Mouse (Mus musculus): ENCODE measurements at regions not wholly inside any gene's neighbourhood (a gene's known extent, or its start where the extent isn't known, plus 50 kb on each side); places are given as distances from the start of the nearest gene placed in this dataset.

DNA sequence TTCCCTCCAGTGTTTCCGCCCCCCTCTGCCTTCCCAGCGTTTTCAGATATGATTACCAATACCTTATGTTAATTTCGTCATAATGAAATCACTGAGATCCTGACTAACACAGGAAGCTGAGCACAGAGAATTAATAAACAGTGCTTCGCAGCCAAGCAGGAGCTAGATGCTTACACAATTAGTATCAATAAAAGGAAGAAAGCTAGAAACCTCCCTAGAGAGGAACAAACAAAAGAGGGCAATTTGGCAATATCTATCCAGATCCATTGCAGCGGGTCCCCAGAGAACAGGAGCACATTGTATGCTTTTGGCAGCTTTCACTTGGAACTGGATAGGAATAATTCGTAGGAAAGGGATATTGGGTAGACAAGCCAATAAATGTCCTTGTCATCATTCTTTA lies 159.1 kb upstream of the Kbtbd8 start:
- in situ Hi-C loops (cut with MboI) = no loop called here

DNA sequence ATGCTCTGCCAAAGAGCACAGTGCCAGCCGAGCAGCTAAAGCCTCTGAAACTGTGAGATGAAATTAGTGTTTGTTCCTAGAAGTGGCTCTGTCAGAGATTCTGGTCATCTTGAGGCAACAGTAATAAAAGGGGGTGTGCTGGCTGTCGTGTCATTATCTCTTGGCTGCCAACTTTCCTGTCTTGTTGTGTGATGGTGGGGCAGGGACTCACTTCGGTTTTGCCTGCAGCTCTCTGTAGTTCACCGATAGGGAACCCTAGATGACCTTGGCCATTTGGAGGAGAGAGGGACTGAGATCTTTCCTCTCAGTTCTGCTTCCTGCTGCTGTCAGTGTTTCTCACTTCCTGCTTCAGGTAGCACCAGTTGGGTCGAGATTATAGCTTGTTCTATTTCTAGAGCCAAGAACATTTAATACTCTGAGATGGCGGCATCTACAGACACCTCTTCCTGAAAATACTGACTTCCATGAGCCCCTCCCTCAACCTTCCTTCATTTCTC lies 159.8 kb upstream of the Kbtbd8 start:
- in situ Hi-C loops (cut with MboI) = no loop called here

DNA sequence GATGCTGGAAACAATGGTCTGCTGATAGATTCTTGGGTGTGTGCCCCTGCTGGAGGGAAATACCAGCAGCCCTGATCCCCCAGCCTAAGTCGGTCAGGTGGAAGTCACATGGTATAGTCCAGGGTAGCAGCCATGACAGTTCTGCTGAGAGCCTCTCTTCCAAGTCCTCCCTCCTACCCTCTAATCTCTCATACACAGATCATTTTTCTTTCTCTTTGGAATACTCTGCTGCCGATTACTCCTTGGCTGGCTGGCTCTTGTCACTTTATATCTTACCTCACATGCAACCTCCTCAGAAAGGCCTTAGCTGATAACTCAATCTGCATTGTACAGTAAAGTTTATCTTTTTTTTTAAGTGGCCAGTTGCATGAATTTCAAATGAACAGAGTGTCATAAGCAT lies 162.5 kb upstream of the Kbtbd8 start:
- in situ Hi-C loops (cut with MboI) = no loop called here

DNA sequence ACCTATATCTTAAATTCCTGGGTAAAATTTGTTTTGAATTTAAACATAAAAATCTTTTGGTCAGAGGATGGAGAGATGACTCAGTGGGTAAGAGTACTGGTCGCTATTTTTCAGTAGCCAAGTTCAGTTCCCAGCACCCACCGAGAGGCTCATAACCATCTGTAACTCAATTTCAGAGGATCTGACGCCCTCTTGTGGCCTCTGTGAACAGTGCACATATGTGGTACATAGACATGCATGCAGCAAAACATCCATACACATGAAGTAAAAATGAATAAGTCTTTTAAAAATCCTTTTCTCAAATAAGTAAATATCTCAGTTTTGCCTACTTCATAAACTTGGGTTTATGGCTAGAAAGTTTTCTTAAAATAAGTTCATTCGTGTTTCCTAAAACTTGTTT lies 163.4 kb upstream of the Kbtbd8 start:
- in situ Hi-C loops (cut with MboI) = no loop called here

DNA sequence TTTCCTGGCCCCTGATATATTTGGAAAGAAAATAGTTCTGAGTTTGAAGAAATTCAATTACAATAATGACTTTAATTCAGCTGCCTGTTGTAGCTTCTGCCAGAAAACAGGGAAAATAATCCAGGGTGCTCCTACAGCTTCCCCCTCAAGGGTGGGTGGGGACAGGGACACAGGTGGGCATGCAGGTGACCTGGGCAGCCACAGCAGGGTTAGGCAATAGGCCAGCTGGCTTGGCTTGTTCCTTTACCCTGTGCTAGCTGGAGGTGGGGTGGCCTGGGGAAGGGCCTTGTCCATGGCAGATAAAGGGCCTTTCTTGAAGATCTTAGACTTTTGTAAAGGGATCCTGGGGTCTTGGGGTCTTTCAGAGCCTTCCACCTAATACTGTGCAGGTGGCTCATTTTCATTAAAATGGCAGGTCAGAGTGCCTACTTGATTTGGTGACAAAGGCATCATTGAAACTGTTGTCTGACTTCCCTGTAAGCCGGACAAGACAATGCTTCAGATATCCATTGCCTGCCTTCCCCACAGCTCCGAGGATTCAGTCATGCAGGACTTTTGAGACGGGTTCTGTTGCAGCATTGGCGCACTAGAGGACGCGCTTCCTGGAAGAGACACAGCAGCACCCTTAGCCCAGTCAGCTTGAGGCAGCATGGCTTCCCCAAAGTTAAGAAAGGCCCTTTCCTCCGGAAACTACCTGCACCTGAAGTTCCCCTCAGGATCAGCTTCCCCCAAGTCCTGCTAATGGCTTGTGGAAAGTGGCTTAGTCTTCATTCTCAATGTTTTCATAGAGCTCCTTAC lies 164.9 kb upstream of the Kbtbd8 start:
- in situ Hi-C loops (cut with MboI) = no loop called here

DNA sequence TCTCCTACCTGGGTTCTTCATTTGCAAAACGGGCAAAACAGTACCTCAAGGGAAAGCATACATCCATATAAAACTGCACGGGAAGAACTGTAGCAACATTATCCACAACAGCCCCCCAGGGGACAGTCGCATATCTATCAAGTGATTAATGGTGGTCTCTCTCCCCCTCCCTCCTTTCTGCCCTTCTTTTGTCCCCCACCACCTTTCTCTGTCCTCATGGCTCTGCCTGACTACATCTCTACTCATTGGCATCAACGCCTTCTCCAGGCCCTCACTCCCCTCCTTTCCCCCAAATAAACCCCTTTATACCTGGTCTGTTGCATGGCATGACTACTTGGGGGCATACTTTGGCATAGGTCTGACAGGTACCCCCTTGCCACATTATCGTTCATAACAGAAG lies 166.1 kb upstream of the Kbtbd8 start:
- in situ Hi-C loops (cut with MboI) = no loop called here

DNA sequence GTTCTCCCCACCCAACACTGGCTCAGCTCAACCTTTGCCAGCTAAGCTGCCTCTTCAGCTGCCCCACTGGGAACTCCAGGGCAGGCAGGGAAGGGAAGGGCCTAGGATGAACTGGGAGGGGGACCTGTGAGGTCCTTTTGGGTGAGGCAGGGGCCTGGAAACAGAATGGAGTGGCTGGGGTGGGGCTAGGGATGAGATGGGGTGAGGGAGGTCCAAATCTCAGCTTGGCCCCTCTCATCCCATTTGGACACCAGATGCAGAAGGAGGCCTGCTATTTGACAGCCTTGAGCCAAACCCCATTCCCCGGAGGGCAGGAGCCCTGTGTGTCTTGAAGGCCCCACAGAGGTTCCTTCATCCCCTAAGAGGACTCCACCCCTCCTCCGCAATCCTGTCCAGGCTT lies 166.7 kb upstream of the Kbtbd8 start:
- in situ Hi-C loops (cut with MboI) = no loop called here

DNA sequence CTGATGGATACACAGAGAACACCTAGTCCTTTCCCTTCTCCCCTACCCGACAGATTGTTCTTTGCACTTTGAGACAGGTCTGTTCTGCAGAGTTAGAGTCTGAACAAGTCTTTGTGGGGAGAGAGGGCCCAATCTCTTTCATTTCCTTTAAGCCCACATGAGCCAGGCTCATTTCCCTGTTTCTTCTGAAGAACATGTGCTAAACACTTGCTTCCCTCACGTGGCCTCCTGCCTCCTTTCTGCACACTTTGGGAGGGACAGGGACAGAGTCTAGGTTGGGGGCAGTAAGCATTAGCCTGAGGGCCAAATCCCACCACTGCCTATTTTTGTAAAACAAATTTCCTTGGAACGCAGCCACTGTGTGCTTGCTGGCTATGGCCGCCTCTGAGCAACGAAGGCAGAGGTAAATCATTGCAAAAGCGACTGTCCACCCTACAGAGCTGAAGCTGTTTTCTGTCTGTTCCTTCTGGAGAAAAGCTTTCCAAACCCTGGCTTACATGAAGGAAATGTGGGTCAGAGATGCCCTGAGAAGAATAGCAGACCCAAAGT lies 170.6 kb upstream of the Kbtbd8 start:
- in situ Hi-C loops (cut with MboI) = no loop called here

DNA sequence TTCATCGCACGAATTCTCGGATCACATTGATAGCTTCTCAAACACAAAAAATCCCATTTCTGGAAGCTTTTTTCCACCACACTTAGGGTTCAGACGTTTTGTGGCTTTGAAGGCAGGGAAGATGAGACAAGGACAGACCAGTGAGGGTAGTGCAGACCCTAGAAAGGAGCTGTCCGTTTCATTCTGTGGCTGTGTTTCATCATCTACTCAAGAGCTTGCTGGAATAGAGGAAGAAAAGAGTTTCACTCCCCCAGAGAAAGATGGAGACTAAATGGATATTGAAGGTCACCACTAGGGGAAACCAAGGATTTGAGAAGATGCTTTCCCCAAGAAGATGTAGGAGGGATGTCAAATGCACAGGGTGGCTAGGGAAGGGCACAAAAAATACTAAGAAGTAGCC lies 171.3 kb upstream of the Kbtbd8 start:
- in situ Hi-C loops (cut with MboI) = no loop called here

DNA sequence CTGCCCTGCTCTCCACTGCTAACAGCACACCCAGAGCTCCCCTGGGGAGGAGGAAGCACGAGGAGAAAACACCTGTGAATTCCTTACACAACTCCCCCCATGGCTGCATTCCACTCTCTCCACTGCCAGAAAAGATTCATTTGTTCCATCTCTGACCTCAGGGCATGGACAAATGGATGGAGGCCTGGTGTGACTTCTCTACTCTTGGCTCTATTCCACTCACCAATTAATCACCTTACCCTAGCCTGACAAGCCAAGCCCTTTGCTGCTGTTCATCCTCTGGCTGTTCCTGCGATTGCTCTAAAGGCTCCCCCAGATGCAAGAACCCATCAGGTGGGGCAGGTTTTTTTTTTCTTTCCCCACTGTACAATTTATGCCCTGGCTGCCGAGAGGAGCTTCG lies 172.8 kb upstream of the Kbtbd8 start:
- in situ Hi-C loops (cut with MboI) = no loop called here

DNA sequence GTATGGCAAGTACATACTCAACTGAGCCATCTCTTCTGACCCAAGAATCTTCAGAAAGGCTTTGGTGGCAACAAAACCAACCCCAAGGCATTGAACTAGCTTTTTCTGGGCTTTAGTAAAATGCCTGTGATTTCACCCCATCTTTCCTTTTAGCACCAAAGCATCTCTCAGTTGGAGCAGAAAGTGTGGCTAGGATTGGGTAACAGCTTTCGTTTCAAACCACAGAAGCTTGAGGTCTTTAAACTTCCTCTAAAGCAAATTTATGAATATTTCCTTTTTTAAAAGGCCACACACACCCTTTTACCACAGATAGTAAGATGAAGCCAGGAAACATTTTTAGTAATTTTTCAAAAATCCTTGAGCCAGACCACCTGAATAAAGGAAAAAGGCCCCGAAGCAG lies 178.1 kb upstream of the Kbtbd8 start:
- in situ Hi-C loops (cut with MboI) = no loop called here

DNA sequence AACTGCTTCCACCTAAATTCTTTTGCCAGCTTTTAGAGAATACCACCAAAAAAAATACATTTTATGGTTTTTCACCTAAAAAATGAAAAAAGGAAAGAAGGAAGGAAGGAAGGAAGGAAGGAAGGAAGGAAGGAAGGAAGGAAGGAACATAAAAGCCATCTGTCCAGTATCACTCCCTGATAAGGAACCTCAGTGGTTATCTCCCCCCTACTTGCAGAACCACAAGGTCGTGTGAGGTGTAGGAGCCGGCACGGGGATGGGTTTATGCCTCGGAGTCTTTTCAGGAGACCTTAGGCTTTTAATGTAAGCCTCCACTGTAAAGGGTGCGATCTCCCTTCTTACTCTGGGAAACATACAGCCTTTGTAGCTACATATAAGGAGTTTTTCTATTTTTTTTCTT lies 180.8 kb upstream of the Kbtbd8 start:
- in situ Hi-C loops (cut with MboI) = no loop called here

DNA sequence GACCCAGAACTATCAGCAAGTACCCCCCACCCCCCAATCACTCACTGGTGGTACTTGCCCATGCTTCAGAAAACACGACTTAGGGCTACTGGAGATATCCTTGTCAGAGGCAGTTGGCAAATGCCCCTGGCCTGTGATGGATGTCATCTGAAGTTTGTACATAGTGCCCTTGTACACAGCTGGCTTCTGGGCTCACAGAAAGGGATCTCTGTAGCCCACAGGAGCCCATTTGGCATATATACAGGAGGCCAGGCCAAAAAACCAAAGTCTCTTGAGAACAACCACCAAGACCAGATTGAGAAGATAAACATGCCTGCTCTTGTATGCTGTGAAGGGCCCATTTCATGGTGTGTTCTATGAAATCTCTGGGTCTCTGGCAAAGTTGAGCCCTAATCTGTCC lies 181.3 kb upstream of the Kbtbd8 start:
- in situ Hi-C loops (cut with MboI) = no loop called here

DNA sequence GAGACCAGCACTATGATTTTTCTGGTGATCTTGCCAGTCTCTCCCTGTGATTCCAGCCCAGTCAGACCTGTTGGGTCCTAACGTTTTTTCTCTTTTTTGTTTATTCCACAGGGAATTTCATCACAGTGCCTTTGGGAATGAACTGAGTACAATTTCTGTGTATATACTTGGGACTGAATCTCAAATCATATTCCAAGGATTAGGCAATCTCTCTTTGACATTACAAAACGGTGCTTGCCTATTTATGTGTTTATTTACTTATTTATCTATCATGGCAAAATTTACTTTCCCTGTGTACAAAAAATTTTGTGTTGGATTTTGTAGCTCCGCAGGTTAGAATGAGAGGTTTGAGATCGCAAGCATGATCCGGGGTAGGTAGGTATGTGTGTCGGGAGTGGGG lies 189.2 kb upstream of the Kbtbd8 start:
- in situ Hi-C loops (cut with MboI) = no loop called here

DNA sequence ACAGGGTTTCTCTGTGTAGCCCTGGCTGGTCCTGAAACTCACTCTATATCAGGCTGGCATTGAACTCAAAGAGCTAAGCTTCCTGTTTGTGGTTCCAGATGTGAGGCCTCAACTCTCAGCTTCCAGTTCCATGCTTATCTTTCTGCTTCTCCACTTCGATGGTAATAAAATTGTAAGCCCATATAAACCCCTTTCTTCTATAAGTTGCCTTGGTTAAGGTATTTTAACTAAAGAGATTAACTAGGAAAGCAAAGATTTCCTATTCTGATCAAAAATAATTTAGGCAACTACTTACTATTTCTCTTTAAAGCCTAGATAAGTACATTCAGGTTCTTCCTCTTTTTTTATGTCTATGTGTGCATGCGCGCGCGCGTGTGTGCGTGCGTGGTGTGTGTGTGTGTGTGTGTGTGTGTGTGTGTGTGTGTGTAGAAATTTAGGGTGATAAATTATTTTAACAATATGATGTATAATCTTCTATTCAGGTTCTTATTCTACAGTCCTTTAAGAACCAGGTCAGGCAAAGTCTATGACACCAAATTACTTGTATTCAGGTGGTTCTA lies 190.3 kb upstream of the Kbtbd8 start:
- in situ Hi-C loops (cut with MboI) = no loop called here

DNA sequence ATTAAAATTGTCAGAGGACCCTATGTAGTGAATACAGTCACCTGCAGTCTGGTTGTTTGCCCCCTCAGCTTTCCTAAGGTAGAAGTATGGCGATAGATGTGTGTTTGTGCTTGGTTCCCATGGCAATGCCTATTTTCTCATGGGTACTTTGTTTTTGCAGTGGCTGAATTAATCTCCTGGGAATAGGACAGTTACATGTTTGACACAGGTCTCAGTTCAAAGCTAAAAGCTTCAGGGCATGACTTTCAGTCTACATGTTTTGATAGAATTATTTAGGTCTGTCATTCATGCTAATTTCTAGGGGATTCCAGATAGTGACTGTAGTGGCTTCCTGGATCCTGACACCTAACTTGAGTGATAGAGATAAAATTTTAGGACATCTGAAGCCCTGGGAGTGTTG lies 191.6 kb upstream of the Kbtbd8 start:
- in situ Hi-C loops (cut with MboI) = no loop called here

DNA sequence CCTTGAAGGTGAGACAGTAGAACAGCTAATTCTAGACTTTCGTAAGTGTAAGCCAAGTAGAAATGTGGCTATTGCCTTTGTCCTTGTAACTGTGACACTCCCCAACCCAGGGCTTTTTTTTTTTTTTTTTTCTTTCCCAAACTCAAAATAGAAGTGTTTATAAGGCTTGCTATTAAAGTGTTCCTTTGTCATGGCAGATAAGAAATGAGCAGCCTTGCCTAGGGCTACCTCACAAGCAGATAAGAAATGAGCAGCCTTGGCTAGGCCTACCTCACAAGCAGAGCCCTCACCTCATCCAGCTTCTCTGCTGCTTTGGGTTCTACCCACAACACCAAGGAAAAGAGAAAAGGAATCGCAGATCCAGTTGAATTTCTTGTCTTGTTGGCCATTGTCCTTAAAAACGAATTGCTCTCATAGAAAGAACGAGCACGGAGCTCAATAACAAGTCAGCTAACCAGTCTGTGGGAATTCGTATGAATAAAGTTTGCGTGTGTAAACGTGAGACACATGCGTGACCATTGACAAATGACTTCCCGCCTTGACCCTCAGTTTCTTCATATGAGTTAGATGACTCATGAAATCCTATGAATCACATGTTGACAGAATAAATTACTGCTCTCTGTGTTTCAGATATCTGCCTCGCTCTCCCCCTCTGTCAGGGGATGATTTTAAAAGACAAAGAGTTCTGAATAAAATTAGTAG lies 192.6 kb upstream of the Kbtbd8 start:
- in situ Hi-C loops (cut with MboI) = no loop called here

DNA sequence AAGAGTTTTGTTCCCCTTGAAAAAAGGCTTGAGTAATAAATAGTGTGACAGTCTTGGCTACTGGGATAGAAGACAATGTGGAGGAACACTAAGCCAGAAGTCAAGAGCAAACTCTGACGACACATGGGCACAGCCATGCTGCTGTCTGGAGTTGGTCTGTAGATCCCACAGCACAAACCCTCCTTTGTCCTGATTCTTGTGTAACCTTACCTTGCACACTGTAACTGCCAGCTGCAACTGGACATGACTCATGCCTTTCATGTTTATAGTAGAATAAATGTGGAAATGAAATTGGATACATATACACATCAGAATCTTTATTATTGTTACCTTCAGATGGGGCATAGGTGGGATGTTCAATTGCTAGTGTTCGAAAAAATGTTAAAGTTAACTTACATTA lies 195.3 kb upstream of the Kbtbd8 start:
- in situ Hi-C loops (cut with MboI) = no loop called here

DNA sequence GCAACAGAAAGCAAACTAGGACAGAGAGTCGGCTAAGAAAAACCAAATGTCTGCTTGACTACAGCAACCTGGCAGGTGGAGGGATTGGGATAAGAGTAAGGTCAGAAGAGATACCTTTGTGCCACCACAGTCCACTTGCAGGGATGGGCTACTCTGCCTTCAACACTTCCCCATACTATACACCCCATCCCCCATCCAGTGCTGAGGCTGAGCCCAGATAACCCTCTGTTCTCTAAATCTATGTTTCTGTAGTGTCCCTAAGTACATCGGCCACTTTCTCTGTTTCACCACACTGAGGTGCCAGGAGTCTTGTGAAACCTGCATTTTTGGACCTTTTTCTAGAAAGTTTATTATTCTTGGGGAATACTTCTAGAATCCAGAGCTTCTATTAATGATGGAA lies 196.3 kb upstream of the Kbtbd8 start:
- in situ Hi-C loops (cut with MboI) = no loop called here

DNA sequence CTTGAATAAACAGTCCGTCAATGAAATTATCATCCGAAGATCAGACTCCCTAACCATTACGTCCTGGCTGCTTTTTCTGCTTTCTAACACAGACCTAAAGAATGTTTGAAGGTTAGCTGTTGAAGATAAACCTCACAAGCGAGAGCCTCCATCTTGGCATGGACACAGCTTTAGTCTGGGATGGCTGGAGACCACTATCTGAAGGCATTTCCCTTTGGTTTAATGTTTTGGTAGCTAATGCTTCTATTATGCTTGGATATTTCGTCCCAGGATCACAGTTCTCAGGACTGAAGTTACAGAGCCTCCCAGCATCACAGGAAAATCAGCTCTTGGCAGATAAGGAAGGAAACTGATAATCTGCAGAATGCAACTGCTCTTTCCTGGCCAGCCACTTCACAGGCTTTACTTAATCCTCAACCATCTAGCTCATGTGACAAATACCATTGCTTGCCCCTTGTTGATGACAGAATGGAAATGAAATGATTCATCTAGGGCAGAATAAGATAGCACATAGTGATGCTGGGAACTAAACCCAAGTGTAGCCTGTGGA lies 197.8 kb upstream of the Kbtbd8 start:
- in situ Hi-C loops (cut with MboI) = no loop called here

DNA sequence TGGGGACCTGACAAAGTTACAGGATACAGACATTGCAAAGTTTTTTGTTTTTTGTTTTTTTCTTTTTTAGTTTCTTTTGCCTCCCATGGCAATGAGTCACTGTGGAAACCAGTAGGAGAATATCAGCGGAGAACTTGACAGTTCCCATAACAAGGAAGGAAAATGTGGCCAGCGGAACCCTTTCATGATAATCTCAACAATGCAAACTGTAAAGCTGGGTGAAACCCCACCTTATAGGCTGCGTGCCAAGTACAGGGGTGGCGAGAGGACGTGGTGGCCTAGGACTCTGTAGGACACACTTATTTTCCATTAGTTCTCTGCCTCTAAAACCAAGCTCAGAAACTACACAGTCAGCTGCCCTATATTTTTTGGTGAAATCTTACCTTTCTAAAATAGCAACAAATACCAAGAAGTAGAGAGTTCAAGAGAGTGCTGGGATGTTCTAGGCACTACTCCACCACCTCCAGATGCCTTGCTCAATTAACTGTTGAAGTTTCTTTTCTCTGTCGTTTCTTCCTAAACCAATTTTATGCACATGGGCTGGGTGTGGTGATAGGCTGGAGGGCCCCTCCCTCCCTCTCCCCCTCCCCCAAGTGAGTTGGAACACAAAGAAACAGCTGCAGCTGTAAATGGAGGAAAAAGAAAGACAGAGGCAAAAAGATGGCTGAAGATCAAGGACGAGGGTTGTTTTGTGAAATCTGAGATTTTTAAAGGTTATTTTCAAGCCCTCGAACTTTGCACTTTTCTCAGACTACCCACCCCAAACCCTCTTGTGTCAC lies 201.0 kb upstream of the Kbtbd8 start:
- in situ Hi-C loops (cut with MboI) = no loop called here

DNA sequence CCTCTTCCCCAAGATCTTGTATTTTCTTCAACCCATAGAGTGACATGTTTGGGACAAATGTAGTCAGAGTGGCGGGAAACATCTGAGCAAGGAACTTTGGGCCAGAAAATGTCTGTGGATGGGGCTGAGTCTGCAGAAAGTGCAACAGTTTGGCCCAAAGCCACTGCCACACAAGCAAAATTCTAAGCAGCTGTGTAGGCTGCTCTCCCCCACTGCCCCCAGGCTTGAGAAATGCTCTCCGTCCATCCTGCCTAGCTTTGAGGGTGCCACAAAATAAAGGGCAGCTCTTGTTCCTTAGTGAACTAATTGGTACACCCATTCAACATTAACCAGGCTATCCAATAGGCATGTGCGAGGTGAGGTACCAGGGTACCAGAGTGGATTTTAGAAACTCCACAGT lies 205.2 kb upstream of the Kbtbd8 start:
- in situ Hi-C loops (cut with MboI) = no loop called here

All from mature B cell (primary cell).